Mouse (Mus musculus): ENCODE measurements around the gene Ap1s3.

GRCm38 (mm10) chr1:79682936-79683335, 11.2 kb upstream of the Ap1s3 start:
- TF ChIP-seq CTCF (IDR thresholded peaks at IDR 0.05; ENCODE audit: low read depth) (peak; percentile 52), EP300 (IDR thresholded peaks at IDR 0.05; ENCODE audit: low read depth) (no peak)

Measured in liver, postnatal 0 days (tissue).